Comparison of ENCODE assay signal across 8 mouse cellular contexts in the genomic region with DNA sequence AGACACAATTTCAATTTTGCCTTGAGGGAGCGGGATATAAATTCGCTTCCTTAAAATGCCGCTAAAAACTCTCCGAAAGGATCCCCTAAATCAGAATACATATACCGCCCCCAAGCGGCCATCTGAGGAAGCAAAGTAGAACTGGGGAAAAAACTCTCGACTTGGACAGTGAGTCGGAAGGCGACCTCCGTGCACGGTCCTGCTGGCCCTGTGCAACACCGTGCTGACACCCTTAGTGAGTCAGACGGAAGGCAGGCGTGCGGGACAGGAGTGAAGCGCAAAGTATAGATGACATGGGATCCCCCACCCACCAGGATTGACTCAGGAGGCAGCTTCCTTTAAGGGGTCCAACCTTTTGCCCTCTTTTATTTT. TPM values are rescaled to one million over a fixed set of nuclear protein-coding genes. Genes with fewer than 3 reads are reported as not detected.
DNase-seq lines count a peak whose midpoint lies in the region; ATAC-seq lines count a peak whose summit lies in the region.

No protein-coding gene starts in this region.

- peak overlapping the region; percentile 73 for H3K4me3 ChIP-seq in embryonic facial prominence, embryonic 10.5 days
- H3K4me3 ChIP-seq in limb, embryonic 10.5 days: peak overlapping the region; percentile 64
- peak overlapping the region; percentile 51 for H3K4me3 ChIP-seq in midbrain, embryonic 12.5 days

- H3K9me3 ChIP-seq in embryonic facial prominence, embryonic 10.5 days: no peaks in the 10 kb centered on the region
- no peaks in the 10 kb centered on the region for H3K9me3 ChIP-seq in limb, embryonic 10.5 days (replicated peaks)
- H3K9me3 ChIP-seq in midbrain, embryonic 12.5 days: no peaks in the 10 kb centered on the region

- H3K27me3 ChIP-seq in embryonic facial prominence, embryonic 10.5 days (replicated peaks; ENCODE audit: low read depth, poor library complexity, severe bottlenecking): peaks cover 27% of the 10 kb centered on the region
- peaks cover 28% of the 10 kb centered on the region for H3K27me3 ChIP-seq in limb, embryonic 10.5 days (ENCODE audit: low read depth, poor library complexity, severe bottlenecking)
- H3K27me3 ChIP-seq in midbrain, embryonic 12.5 days: peaks cover 47% of the 10 kb centered on the region

- peak overlapping the region; percentile 86 for H3K27ac ChIP-seq in embryonic facial prominence, embryonic 10.5 days (replicated peaks)
- H3K27ac ChIP-seq in limb, embryonic 10.5 days: peak overlapping the region; percentile 76
- H3K27ac ChIP-seq in midbrain, embryonic 12.5 days (replicated peaks): no peak overlapping the region

- peak; percentile 83 for ATAC-seq in granulocyte monocyte progenitor cell, adult 5-6 weeks (replicated peaks; ENCODE audit: poor library complexity, severe bottlenecking)
- ATAC-seq in midbrain, embryonic 12.5 days (ENCODE audit: low FRiP score, low read depth): peak; percentile 82
- ATAC-seq in inflammation-experienced regulatory T-cells, adult 6 months: no peak

- peak overlapping the region; percentile 56 for H3K9ac ChIP-seq in midbrain, embryonic 12.5 days (replicated peaks)

- peak; percentile 92 for DNase-seq in adrenal gland, postnatal 14 days
- DNase-seq in embryonic facial prominence, embryonic 10.5 days (ENCODE audit: low spot score): peak; percentile 91
- peak; percentile 81 for DNase-seq in kidney, adult 11 months
- peak; percentile 92 for DNase-seq in limb, embryonic 10.5 days (ENCODE audit: low spot score)
- peak; percentile 70 for DNase-seq in skeletal muscle tissue, adult 2 months (ENCODE audit: low read depth, low spot score)

- peaks cover 56% of the 10 kb centered on the region for H3K4me1 ChIP-seq in embryonic facial prominence, embryonic 10.5 days
- H3K4me1 ChIP-seq in limb, embryonic 10.5 days: peaks cover 47% of the 10 kb centered on the region
- H3K4me1 ChIP-seq in midbrain, embryonic 12.5 days: peaks cover 34% of the 10 kb centered on the region

- H3K4me2 ChIP-seq in midbrain, embryonic 12.5 days (replicated peaks): peak overlapping the region; percentile 95

- peaks cover 15% of the 10 kb centered on the region for H3K36me3 ChIP-seq in embryonic facial prominence, embryonic 10.5 days (replicated peaks)
- H3K36me3 ChIP-seq in limb, embryonic 10.5 days: peaks cover 4% of the 10 kb centered on the region; the same call in 1 of the 2 replicates
- no peaks in the 10 kb centered on the region for H3K36me3 ChIP-seq in midbrain, embryonic 12.5 days

- under 1% methylated on average over 16 of the region's 16 CpGs for WGBS in embryonic facial prominence, embryonic 10.5 days
- under 1% methylated on average over 16 of the region's 16 CpGs for WGBS in limb, embryonic 10.5 days
- WGBS in midbrain, embryonic 12.5 days: under 1% methylated on average over 16 of the region's 16 CpGs

RNA-seq across cellular contexts. Expression of gene Thbs1, which starts 0.6 kb away (rescaled TPM):
- 23.8 and 25.3 TPM in 2 replicates for total RNA-seq in adrenal gland, postnatal 14 days (2021)
- polyA plus RNA-seq in embryonic facial prominence, embryonic 10.5 days (2016; fragmentation: Nextera tagmentation; extraction: Ambion mirVana): 31.1 and 35.4 TPM in 2 replicates
- total RNA-seq in granulocyte monocyte progenitor cell, adult 5-6 weeks (2014; fragmentation: Nextera tagmentation): 0.11 TPM in 1 of 2 replicates, not detected in the other
- 3.2 and 4.7 TPM in 2 replicates for total RNA-seq in granulocyte monocyte progenitor cell, adult 5-6 weeks (2017)
- 13.2 and 22.8 TPM in 2 replicates for polyA plus RNA-seq in limb, embryonic 10.5 days (2016; fragmentation: Nextera tagmentation; extraction: Ambion mirVana)
- 46.0 and 65.2 TPM in 2 replicates for polyA plus RNA-seq in midbrain, embryonic 12.5 days (2016; fragmentation: Nextera tagmentation; extraction: Ambion mirVana)
- under 1 TPM in 2 of 3 experiments, not detected in 1; 0.16 to 0.28 TPM for polyA plus RNA-seq in inflammation-experienced regulatory T-cells, adult 6 months (2017; shearing (Covaris generic))

Comparison
In these comparisons a context has a peak if more than half of its experiments do, and no peak if none do; other contexts are left out.
1. RNA of gene Thbs1, which starts 0.6 kb away (polyA plus RNA-seq): 46.0 to 65.2 TPM in midbrain, embryonic 12.5 days, 31.1 to 35.4 TPM in embryonic facial prominence, embryonic 10.5 days and 13.2 to 22.8 TPM in limb, embryonic 10.5 days; 0.16 to 0.28 TPM in inflammation-experienced regulatory T-cells, adult 6 months; every median in the first group is over 10 times any median in the second.
2. Peak in every context shown above with its lines, with median percentiles within 50 percentile points of each other: DNase-seq and H3K4me3 ChIP-seq.